Mouse (Mus musculus) T-helper 17 cell (primary cell): Measurements from ENCODE around the gene Stk16.

Source experiments
- in situ Hi-C, 2 experiments: fragments of 300-600 bp; cut with MboI, MseI; formaldehyde crosslinking; loops; 1 replicate in 1 of 2; 2 replicates in 1 of 2; pipeline ENCODE4 v1.15.1; 2025; ENCODE audit warnings: high pct_unique_total_duplicates in 2 of 2

The Stk16 gene

GRCm38 (mm10) chr1:75211141-75211708 is 587 bp downstream of the Stk16 start:
- in situ Hi-C loops: loop anchor here (10.0 kb wide), 3 partner anchors 86 to 616 kb away; partner anchors contain the start of genes Dnpep (in 1 of the 2) and Nhej1 (in 1 of the 2)

- in situ Hi-C loops: loop anchor here (10.0 kb wide), 3 partner anchors 88 to 618 kb away; partner anchors contain the start of genes Dnpep (in 1 of the 2) and Nhej1 (in 1 of the 2)
These were observed 1.9 kb downstream of the Stk16 start for GRCm38 (mm10) chr1:75212542-75212941.

DNA sequence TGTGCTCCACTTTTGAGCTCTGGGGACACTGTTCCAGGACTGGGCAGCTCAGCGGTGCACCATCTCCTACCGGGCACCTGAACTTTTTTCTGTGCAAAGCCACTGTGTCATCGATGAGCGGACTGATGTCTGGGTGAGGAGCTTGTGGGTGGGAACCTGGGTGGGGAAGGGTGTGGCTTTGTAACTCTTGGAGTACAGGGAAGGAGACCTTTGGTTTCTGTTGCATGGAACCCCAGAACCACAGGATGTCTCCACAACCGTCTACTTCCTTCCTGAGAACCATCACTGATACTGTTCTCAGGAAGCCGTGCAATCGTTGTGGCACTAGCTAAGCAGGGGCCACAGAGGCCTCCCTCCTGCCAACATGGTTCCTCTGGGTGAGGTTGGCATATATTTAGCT is 2.5 kb downstream of the Stk16 start:
- in situ Hi-C loops: loop anchor here (10.0 kb wide), 3 partner anchors 88 to 618 kb away; partner anchors contain the start of genes Dnpep (in 1 of the 2) and Nhej1 (in 1 of the 2)

- in situ Hi-C loops: loop anchor here (10.0 kb wide), 3 partner anchors 90 to 620 kb away; partner anchors contain the start of genes Dnpep (in 1 of the 2) and Nhej1 (in 1 of the 2)
These were observed 3.8 kb downstream of the Stk16 start for GRCm38 (mm10) chr1:75214442-75214841.

DNA sequence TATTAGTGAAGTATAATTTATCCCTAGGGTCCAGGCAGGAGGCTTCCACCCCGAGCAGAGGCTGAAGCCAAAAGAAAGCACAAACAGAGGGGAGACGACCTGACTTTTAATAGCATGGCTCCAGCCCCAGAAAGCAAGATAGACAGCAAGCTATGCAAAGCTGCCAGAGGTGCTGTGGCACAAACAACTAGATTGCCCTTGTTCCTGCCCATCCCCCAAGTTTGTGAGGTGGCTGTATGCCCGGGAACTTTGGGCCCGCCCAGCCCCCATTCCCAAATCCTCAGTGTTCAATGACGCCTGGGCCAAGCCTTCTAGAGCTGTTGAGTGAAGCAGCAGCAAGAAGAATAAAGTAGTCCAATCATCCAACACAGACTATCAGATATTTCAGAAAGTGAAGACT is 4.2 kb downstream of the Stk16 start:
- in situ Hi-C loops: loop anchor here (10.0 kb wide), 3 partner anchors 90 to 620 kb away; partner anchors contain the start of genes Dnpep (in 1 of the 2) and Nhej1 (in 1 of the 2)

- in situ Hi-C loops: loop anchor here (10.0 kb wide), 3 partner anchors 91 to 621 kb away; partner anchors contain the start of genes Dnpep (in 1 of the 2) and Nhej1 (in 1 of the 2)
These were observed 5.1 kb downstream of the Stk16 start for GRCm38 (mm10) chr1:75215785-75216184.

GRCm38 (mm10) chr1:75216797-75217585 is 6.4 kb downstream of the Stk16 start:
- in situ Hi-C loops: loop anchor here (10.0 kb wide), 3 partner anchors 92 to 622 kb away; partner anchors contain the start of genes Dnpep (in 1 of the 2) and Nhej1 (in 1 of the 2)

DNA sequence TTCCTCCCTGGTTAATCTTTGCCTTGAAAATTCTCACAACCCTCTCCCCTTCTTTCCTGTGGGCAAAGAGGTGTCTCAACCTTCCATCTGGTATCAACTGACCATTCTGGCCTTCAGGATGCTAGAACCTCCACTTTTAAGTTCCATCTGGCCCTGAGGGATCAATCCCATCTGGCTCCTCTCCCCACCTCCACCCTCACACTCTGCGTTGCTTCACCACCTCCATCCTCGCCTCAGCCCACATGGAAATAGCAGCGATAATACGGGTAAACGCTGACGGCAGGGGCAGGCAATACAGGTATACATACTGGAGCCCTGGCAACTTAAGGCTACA is 7.2 kb downstream of the Stk16 start:
- in situ Hi-C loops: loop anchor here (10.0 kb wide), 3 partner anchors 93 to 623 kb away; partner anchors contain the start of genes Dnpep (in 1 of the 2) and Nhej1 (in 1 of the 2)

DNA sequence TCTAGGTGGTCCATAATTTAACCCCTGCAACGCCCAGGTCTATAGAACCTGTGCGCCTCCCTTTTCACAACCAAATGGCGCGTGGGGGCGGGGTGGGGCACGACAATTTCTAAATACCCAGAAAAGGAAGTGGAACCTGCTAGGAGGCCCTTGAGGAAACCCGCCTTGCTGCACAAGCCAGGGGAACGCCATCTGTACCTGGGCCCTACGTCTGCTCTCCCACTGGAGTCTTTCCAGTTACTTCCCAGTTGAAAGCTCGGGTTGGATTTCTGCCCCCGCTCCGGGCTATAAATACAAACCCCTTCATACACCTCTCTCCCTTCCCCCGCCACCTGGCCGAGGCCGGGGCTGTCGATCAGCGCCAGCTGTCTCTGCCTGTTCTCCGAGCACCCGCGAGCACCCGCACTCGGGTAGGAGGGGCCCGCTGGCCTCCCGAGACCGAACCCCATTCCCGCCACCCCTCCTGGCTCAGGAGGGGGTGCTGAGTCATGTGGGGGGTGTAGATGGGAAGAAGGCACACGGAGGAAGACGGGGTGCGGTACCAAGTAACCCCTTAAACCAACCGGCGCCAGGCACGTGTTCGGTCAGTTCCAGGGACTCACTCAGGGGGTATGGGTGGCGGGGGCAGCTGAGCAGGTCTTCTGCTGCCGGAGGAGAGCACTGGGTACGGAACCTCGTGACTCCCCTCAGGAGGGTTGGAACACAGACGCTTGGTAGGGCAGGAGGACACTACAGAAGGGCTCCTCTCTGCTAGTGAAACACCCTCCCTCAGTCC is 7.8 kb downstream of the Stk16 start:
- in situ Hi-C loops: loop anchor here (10.0 kb wide), 3 partner anchors 94 to 624 kb away; partner anchors contain the start of genes Dnpep (in 1 of the 2) and Nhej1 (in 1 of the 2)

DNA sequence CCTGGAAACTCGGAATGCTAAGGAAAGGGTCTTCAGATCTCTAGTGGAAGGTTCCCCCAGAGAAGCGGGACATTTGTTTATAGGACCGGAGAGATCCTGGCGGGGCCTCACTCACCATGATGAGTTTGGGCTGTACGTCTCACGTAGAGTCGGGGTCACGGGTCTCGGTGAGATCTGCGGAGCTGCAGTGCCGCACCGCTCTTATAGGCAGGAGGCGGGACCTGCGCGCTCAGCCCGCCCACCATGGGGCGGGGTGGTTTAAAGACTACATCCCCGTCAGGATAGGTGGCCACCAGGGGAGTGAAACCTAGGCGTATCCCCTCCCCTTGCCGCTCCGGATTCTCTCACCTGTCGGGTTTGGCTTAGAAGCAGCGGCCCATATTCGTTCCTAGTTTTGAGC is 8.4 kb downstream of the Stk16 start:
- in situ Hi-C loops: loop anchor here (10.0 kb wide), 3 partner anchors 94 to 624 kb away; partner anchors contain the start of genes Dnpep (in 1 of the 2) and Nhej1 (in 1 of the 2)

DNA sequence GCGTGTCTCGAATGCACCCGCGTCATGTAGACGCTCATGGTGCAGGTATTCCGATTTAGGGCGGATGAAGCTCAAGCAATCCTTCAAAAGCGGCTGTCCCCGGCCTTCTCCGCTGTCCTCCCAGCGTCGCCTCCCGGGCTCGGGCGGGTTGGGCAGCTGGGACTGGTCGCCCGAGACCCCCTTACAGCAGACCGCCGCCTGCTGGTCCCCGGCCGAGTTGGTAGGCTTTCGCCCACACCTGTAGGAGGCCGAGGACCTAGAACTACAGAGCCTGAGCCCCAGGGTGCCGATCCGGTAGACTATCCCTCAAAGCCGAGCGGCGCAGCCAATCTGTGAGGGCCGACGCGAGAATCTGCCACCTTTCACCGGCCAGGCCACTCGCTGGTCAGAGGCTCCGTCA is 8.9 kb downstream of the Stk16 start, which contains the start of gene Tuba4a:
Gene Tuba4a, minus strand, starts transcription at position 335 of the 400 bp plus-strand sequence.
- in situ Hi-C loops: loop anchor here (10.0 kb wide), 3 partner anchors 95 to 625 kb away; partner anchors contain the start of genes Dnpep (in 1 of the 2) and Nhej1 (in 1 of the 2)

DNA sequence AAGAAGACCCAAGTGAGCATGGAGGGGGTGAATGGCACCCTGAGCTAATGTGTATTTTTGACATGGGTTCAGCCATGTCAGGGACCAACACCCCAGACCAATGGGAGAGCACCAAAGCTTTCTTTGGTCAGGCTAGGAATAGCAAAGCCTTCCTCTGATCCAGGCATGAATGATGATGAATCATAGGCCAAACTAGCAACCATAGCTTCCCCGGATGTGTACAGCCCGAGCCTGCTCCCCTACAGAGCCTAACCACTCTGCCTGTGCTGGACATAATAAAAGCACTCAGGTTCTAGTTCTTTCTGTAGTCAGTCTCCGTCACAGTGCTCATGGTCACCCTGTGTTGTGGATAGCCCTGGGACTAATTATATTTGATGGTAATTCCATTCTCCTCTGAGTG is 10.9 kb downstream of the Stk16 start:
- in situ Hi-C loops: no loop called here

DNA sequence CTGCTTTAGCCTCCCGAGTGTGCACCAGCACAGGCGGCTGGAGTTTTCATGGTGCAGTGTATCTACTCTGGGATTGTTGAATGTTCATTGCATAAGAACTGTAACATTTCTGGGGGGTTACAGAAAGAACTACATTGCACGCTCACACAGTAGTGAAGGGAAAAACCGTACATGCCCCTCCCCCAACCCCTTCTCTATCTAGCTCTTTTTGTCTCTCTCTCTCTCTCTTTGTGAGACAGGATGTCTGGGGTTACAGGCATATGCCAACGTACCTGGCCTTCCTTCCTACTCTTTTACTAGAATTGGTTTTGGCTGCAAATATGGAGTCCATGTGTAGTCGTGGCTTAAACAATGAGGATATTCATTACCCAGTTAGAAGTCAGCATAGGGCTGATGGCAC is 12.3 kb downstream of the Stk16 start:
- in situ Hi-C loops: no loop called here

DNA sequence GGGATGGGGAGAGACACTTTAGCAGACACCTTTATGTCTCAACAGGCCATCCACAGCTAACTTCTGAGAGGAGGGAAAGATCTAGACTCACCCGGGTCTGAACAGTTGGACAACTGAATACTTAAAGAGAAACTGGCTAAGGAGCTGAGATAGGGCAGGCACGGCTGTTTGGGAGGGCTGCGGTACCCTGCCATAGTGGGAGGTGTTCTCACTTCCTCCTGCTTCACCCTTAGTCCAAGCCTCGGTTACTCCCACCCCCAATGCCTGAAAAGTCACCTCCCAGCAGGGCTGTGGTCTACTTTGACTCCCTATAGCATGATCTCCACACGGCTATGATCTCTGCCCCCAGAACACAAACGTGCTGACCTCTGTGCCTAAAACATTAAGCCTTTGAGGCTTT is 12.9 kb downstream of the Stk16 start:
- in situ Hi-C loops: no loop called here

DNA sequence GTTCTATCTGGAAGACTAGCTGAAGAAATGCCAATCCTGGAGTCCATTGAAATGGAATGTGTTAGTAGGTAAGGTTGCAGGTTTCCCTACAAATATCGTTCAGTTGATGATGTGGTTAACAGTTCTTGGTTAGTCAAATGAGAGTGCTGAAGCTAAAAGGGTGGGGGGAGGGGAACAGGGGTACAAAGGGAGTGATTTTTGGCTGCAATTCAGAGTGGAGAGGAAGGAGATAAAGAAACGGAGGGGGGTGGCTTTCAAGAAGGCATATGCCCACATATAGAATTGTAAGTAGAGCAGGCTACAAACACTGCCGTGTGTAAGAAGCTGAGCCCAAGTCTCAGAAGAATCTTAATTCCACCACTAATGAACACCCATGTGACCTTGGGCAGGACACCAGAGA is 14.8 kb downstream of the Stk16 start:
- in situ Hi-C loops: no loop called here

DNA sequence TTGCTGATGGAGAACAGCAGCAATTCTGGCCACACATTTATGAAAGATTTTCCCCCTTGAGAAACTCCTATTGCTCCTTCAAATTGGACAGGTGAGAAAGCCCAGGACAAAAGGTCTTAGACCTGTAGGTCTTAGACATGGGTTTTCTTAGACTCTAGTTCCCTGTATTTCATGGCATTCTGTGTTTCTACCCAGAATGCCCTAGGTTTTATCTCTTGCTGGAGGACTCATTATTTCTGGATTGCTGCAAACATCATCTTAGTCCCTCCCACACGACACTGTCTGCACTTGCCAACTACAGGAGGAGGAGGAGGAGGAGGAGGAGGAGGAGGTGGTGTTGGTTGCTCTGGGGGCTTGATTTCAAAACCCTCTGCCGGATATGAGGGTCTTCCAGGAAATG is 15.5 kb downstream of the Stk16 start:
- in situ Hi-C loops: no loop called here

GRCm38 (mm10) chr1:75227653-75228052 is 17.0 kb downstream of the Stk16 start:
- in situ Hi-C loops: no loop called here

- in situ Hi-C loops: no loop called here
These were observed 18.5 kb downstream of the Stk16 start for GRCm38 (mm10) chr1:75229158-75229557.

GRCm38 (mm10) chr1:75230335-75230994 is 19.8 kb downstream of the Stk16 start:
- in situ Hi-C loops: no loop called here

DNA sequence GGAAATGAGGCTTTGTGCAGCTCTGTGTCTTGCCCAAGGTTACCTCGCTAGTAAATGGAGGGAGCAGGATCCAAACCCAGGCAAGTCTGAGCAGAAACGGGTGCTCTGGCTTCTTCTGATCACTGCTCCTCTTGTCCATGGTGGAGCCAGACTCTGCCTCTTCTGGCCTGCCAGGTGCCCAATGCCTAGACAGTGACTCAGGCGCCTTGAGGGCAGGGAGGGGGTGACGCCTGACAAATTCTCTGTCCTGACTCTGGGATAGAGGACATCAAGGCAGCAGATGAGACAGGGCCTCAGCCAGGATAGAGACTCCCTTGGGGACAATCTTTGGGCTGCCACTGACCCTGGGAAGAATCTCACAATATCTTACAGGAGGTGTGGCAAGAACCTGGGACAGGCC is 20.6 kb downstream of the Stk16 start:
- in situ Hi-C loops: no loop called here
